Mouse (Mus musculus) limb, embryonic 14.5 days (tissue): ENCODE data around the gene Slc9a3. TPM values are rescaled to one million over a fixed set of nuclear protein-coding genes. Genes with fewer than 3 reads are reported as not detected.

Experiments
- ATAC-seq: fragments of 200-750 bp; cut with Nextera tagmentation; 2 replicates; pipeline ENCODE4 v1.8.0; 2017; ENCODE audit warnings: low read depth, moderate number of reproducible peaks, moderate TSS enrichment; ENCODE audit not compliant: low FRiP score
- DNase-seq: peaks from one replicate; pipeline ENCODE4 v3.0.0-alpha.2; 2015; ENCODE audit warnings: low spot score
- H3K27ac ChIP-seq: fragments of 300-500 bp; sonication (generic); replicated peaks from 2 replicates; pipeline ENCODE4 v1.5.1; 2014; ENCODE audit warnings: low read depth, mild to moderate bottlenecking, low read length, moderate library complexity, mixed read lengths
- H3K27me3 ChIP-seq: fragments of 300-500 bp; sonication (generic); 2 replicates; pipeline ENCODE4 v1.6.1; 2014; ENCODE audit warnings: low read length, mixed read lengths; ENCODE audit not compliant: control insufficient read depth, insufficient read depth
- H3K36me3 ChIP-seq: fragments of 300-500 bp; sonication (generic); 2 replicates; pipeline ENCODE4 v1.6.1; 2014; ENCODE audit warnings: mild to moderate bottlenecking, low read length, moderate library complexity, mixed read lengths; ENCODE audit not compliant: control insufficient read depth, insufficient read depth
- H3K4me1 ChIP-seq: fragments of 300-500 bp; sonication (generic); 2 replicates; pipeline ENCODE4 v1.6.1; 2014; ENCODE audit warnings: antibody characterized with exemption, low read length, mixed read lengths; ENCODE audit not compliant: control insufficient read depth, insufficient read depth
- H3K4me2 ChIP-seq: fragments of 300-500 bp; sonication (generic); replicated peaks from 2 replicates; pipeline ENCODE4 v1.6.1; 2014; ENCODE audit warnings: low read depth, mild to moderate bottlenecking, low read length, moderate library complexity; ENCODE audit not compliant: severe bottlenecking
- H3K4me3 ChIP-seq: fragments of 300-500 bp; sonication (generic); replicated peaks from 2 replicates; pipeline ENCODE4 v1.5.1; 2014; ENCODE audit warnings: low read length
- H3K9ac ChIP-seq: fragments of 300-500 bp; sonication (generic); 2 replicates; pipeline ENCODE4 v1.6.1; 2014; ENCODE audit warnings: mild to moderate bottlenecking, low read depth, low read length, moderate library complexity; ENCODE audit not compliant: severe bottlenecking
- H3K9me3 ChIP-seq: fragments of 300-500 bp; sonication (generic); 2 replicates; pipeline ENCODE4 v1.6.1; 2016; ENCODE audit warnings: low read length; ENCODE audit not compliant: control insufficient read depth
- POLR2A ChIP-seq: fragments of 200-500 bp; IDR thresholded peaks from 2 replicates; pipeline ENCODE4 v1.8.0; 2012; ENCODE audit warnings: inconsistent platforms, mild to moderate bottlenecking, moderate library complexity, borderline replicate concordance; ENCODE audit not compliant: insufficient read depth, insufficient read length; ENCODE audit errors: extremely low read depth
- WGBS: fragments of 180-500 bp; shearing (Covaris S2); extraction: QIAGEN DNeasy Blood & Tissue Kit; methylation state at CpG from one replicate; pipeline ENCODE4 v1.1.7; 2014; 5-methylcytosine and 5-hydroxymethylcytosine counted together
- polyA plus RNA-seq, 2 experiments: library from polyadenylated mRNA; depleted of rRNA in 1 of 2; stranded (reverse) in 1 of 2; unstranded in 1 of 2; fragments of >200 nt; fragmentation: Nextera tagmentation in 1 of 2; extraction: Ambion mirVana in 1 of 2; gene quantifications; 2 replicates each; pipeline versions ENCODE4 v1.2.1 to v1.2.3; 2012 to 2014

Gene Slc9a3
- polyA plus RNA-seq, 2 experiments, result 0.03 TPM; not detected in 1

DNA sequence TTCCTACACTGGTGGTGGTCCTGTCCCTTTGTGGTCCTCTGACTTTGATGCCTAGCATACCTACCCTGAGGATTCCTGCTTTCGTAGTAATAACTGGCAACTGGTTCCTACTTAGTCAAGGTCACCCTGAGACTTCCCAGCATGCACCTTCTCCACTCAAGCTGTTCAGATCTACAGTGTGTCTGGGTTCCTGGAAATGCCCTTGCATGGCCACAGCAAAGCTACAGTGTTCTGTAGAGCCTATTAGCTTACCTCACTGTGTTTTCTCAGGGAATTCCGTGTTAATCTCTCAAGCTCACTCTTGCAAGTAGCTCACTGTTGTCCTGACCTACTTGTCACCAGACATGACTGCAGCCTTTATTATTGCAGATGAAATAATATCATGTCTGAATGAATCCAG lies 13.8 kb upstream of the Slc9a3 start:
- Histone ChIP-seq H3K4me2 (no peak overlapping the region), H3K36me3 (no peaks in the 10 kb centered on the region), H3K27ac (no peak overlapping the region), H3K4me1 (no peaks in the 10 kb centered on the region), H3K9me3 (no peaks in the 10 kb centered on the region), H3K4me3 (no peak overlapping the region), H3K9ac (no peak overlapping the region), H3K27me3 (no peaks in the 10 kb centered on the region)
- no peak for ATAC-seq
- no peak for DNase-seq
- TF ChIP-seq POLR2A, result no peak
- WGBS, result 87% methylated on average over 2 of the region's 2 CpGs

GRCm38 (mm10) chr13:74112593-74112992 lies 8.7 kb upstream of the Slc9a3 start:
- no peaks in the 10 kb centered on the region for H3K36me3 ChIP-seq
- no peaks in the 10 kb centered on the region for H3K4me1 ChIP-seq
- no peak overlapping the region for H3K4me2 ChIP-seq
- DNase-seq (no peak), ATAC-seq (no peak)
- no peak for TF ChIP-seq POLR2A
- no peak overlapping the region for H3K9ac ChIP-seq
- no peak overlapping the region for H3K27ac ChIP-seq
- H3K9me3 ChIP-seq, result no peaks in the 10 kb centered on the region
- H3K27me3 ChIP-seq, result no peaks in the 10 kb centered on the region
- H3K4me3 ChIP-seq, result no peak overlapping the region
- 48% methylated on average over 4 of the region's 4 CpGs for WGBS

- no peaks in the 10 kb centered on the region for H3K4me1 ChIP-seq
- no peak overlapping the region for H3K9ac ChIP-seq
- WGBS, result 76% methylated on average over 6 of the region's 6 CpGs
- no peak for TF ChIP-seq POLR2A
- no peak overlapping the region for H3K4me2 ChIP-seq
- no peak overlapping the region for H3K4me3 ChIP-seq
- ATAC-seq (no peak), DNase-seq (no peak)
- no peak overlapping the region for H3K27ac ChIP-seq
- no peaks in the 10 kb centered on the region for H3K9me3 ChIP-seq
- H3K36me3 ChIP-seq, result no peaks in the 10 kb centered on the region
- H3K27me3 ChIP-seq, result peaks cover 6% of the 10 kb centered on the region; the same call in 1 of the 2 replicates
Measured at GRCm38 (mm10) chr13:74113626-74114191, 7.5 kb upstream of the Slc9a3 start.

GRCm38 (mm10) chr13:74121795-74122330 lies 606 bp downstream of the Slc9a3 start:
- Histone ChIP-seq H3K4me3 (peak overlapping the region; percentile 35; the same call in 1 of the 2 replicates), H3K36me3 (no peaks in the 10 kb centered on the region), H3K27me3 (peaks cover 48% of the 10 kb centered on the region), H3K4me1 (0 out of 2 replicates have a peak, but pooled peaks cover 5% of the 10 kb centered on the region), H3K9me3 (no peaks in the 10 kb centered on the region), H3K4me2 (peak overlapping the region; percentile 72; the same call in 1 of the 2 replicates), H3K9ac (no peak overlapping the region), H3K27ac (no peak overlapping the region)
- ATAC-seq, result no peak
- no peak for TF ChIP-seq POLR2A
- DNase-seq, result no peak
- 35% methylated on average over 14 of the region's 14 CpGs for WGBS

GRCm38 (mm10) chr13:74122632-74123031 lies 1.4 kb downstream of the Slc9a3 start:
- ATAC-seq (no peak), DNase-seq (no peak)
- Histone ChIP-seq H3K27ac (no peak overlapping the region), H3K27me3 (peaks cover 48% of the 10 kb centered on the region), H3K4me3 (no peak overlapping the region), H3K4me2 (no peak overlapping the region), H3K4me1 (0 out of 2 replicates have a peak, but pooled peaks cover 5% of the 10 kb centered on the region), H3K9me3 (no peaks in the 10 kb centered on the region), H3K36me3 (no peaks in the 10 kb centered on the region), H3K9ac (no peak overlapping the region)
- no peak for TF ChIP-seq POLR2A
- WGBS, result 78% methylated on average over 3 of the region's 3 CpGs

- TF ChIP-seq POLR2A, result no peak
- 62% methylated on average over 7 of the region's 7 CpGs for WGBS
- no peak for ATAC-seq
Measured at GRCm38 (mm10) chr13:74127571-74127970, 6.3 kb downstream of the Slc9a3 start.

More at GRCm38 (mm10) chr13:74127571-74127970, 6.3 kb downstream of the Slc9a3 start:
- H3K4me3 ChIP-seq, result no peak overlapping the region
- H3K27me3 ChIP-seq, result peaks cover 13% of the 10 kb centered on the region
- no peaks in the 10 kb centered on the region for H3K36me3 ChIP-seq
- H3K4me2 ChIP-seq, result no peak overlapping the region
- H3K9ac ChIP-seq, result no peak overlapping the region
- no peaks in the 10 kb centered on the region for H3K9me3 ChIP-seq
- H3K4me1 ChIP-seq, result no peaks in the 10 kb centered on the region
- H3K27ac ChIP-seq, result no peak overlapping the region
- DNase-seq, result no peak
